Mouse (Mus musculus) large intestine, adult 2 months (tissue): Measurements from ENCODE around the gene Artn. TPM values are rescaled to one million over a fixed set of nuclear protein-coding genes. Genes with fewer than 3 reads are reported as not detected.

ENCODE experiments used
- DNase-seq: peaks from one replicate; pipeline ENCODE4 v3.0.0-alpha.2; 2012; ENCODE audit warnings: low read depth, low spot score
- WGBS: fragments of 180-500 bp; shearing (Covaris S2); methylation state at CpG from one replicate; pipeline ENCODE4 v1.1.7; 2018; 5-methylcytosine and 5-hydroxymethylcytosine counted together
- polyA plus RNA-seq: library from polyadenylated mRNA; depleted of rRNA; stranded (reverse); fragments of >200 nt; gene quantifications from 2 replicates; pipeline ENCODE4 v1.2.3, GENCODE M21; 2012; rRNA removed

Artn gene
- polyA plus RNA-seq, 1 experiment: 1.2 TPM

DNA sequence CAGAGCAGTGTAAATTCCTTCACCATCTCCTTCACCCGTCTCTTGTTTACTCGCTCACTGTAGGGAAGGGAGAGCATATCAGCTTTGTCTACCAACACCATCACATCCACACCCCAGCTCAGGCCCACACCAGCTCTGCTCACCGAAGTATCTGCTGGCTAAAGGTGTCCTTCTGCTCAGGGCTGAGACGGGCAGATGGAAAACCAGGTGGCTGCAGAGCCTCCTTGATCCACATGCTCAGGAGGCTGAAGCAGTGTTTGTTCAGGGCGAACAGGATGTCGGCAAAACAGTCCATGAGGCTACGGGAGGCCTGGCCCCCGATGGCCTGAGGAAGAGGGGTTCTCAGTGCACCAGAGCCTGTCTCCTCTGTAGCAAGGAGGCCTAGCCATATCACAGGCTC lies 35.0 kb downstream of the Artn start:
- no peak for DNase-seq
- 89% methylated on average over 8 of the region's 8 CpGs for WGBS

DNA sequence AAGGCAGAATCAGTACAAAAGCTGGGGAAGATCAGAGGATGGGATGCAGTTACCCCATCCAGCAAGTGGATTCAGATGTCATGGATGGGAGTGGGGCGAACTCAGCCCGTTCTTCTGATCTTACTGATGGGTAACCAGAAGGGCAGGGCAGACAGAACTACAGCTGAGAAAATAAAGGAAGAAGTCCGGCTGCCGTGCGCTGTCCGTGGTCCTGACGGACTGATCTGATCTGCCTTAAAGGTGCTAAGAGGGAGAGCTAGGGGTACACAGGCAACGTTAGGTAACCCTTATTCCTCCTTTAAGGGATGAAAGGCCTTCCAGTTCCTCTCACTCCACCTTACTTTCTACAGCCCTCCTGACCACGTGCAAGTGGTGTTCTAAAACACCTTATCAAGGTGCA lies 36.2 kb downstream of the Artn start:
- WGBS: 9% methylated on average over 9 of the region's 9 CpGs
- no peak for DNase-seq

DNA sequence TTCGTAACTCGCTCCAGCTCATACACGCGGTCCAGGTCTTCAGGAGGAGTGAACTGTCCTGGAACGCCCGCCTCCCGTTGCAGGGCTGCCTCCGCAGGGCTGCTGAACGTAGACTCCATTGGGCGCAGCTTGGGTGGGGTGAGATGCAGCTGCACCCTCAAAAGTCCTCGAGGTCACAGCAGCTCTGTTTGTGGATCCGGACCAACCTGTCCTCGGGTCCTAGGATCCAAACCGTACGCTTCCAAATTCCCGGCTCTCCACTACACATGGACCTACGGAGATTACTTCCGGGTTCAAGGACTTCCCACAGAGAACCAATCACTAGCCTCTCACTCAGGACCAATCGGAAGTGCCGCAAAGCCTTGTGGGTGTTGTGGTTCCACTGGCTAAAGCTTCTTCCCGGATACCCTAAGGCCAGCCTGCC lies 37.8 kb downstream of the Artn start, which contains the start of gene Dph2:
Gene Dph2 (minus strand): TSS at position 295 of the 424 bp plus-strand sequence.
- WGBS: under 1% methylated on average over 21 of the region's 21 CpGs
- DNase-seq: peak; percentile 92

DNA sequence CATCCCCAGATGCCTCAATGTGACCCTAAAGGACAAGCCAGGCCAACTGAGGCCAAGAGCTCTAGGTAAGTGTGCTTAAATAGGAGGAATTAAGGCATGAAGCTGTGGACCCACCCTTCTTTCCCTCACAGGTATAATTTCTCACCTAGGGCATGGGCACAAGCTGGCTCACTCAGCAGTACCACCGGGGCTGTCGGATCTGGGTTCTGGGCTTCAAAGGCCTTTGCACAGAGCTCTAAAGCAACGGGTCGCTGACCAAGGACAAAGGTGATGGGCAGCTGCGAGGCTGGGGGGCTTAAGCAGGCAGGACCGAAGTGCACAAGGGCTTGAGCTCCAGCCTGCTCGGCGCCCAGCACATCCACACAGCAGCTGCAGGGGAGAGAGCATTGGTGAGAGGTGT lies 38.8 kb downstream of the Artn start:
- no peak for DNase-seq
- WGBS: 88% methylated on average over 8 of the region's 8 CpGs

DNA sequence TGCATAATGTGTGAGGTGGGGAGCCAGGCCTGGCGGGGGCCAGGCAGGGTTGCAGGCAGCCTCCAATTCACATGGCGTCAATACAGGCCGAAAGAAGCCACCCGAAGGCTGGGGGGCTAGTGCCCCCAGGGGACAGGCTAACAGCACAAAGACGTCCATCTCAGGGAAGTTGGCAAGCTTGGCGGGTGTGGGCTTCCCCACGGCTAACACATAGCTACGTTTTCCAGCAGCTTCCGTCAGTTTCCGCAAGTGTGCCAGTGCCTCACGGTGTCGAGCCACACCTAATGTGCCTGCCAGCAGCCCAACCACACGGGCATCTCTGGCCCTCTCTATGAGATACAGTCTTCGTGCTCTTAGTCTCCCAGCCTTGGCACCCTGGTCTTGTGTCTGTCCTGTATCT lies 39.5 kb downstream of the Artn start:
- DNase-seq: no peak
- 90% methylated on average over 14 of the region's 14 CpGs for WGBS

DNA sequence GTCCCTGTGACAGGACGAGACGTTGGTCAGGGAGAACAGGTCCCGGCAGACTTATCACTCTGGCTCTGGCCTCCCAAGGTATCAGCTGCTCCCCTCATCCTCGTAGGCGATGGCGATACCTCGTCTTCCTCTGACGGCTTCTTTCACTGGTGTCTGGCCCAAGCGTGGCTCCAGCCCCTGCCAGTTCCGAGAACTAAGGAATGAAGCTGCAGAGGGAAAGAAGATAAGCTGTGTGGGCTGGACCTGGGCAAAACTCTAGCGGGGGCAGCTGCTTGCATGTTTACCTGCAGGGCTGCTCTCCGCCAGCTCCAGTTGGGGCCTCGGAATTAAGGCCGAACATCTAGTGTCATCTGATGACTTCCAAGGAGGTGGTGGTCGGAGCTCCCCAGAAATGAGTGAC lies 40.1 kb downstream of the Artn start:
- 94% methylated on average over 15 of the region's 15 CpGs for WGBS

DNA sequence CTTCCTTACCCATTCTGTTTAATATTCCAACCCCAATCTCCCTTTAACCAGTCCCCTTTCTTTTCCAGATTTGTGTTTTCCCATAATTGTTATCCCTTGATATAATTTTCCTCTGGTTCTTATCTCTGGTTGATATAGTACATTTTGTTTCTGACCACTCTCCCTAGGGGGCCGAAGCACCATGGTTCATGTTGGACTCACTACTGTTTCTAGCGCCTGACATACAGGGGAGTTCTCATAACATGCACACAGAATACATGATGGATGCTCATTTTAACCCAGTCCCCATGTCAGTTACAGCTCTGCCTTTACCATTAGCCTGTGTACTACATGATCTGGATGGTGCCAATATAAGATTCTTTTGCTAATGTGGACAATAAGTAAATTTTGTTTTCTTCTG lies 41.6 kb downstream of the Artn start:
- DNase-seq: no peak
- 84% methylated on average over 2 of the region's 2 CpGs for WGBS

More for the DNA sequence above, 40.1 kb downstream of the Artn start:
- no peak for DNase-seq

DNA sequence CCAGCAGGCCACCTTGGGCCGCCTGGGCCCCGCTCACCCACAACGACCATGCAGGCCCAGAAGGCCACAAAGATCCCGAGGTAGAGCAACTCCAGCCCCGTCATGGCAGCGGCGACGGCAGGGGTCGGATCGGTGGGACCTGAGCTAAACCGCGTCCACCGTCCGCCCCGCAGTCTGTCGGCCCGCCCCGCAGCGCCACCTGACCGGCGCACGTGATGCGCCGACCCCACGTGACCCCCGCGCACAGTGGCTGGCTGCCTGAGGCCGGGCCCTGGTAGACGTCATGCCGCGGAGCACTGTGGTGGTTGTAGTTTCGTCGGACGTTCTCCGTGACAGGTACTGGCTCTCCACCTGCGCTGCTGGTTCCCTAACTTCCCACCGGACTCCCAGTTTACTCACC lies 42.4 kb downstream of the Artn start, which contains the start of gene Atp6v0b:
Gene Atp6v0b (minus strand): TSS at position 201 of the 400 bp plus-strand sequence.
- peak; percentile 83 for DNase-seq
- under 1% methylated on average over 37 of the region's 37 CpGs for WGBS

DNA sequence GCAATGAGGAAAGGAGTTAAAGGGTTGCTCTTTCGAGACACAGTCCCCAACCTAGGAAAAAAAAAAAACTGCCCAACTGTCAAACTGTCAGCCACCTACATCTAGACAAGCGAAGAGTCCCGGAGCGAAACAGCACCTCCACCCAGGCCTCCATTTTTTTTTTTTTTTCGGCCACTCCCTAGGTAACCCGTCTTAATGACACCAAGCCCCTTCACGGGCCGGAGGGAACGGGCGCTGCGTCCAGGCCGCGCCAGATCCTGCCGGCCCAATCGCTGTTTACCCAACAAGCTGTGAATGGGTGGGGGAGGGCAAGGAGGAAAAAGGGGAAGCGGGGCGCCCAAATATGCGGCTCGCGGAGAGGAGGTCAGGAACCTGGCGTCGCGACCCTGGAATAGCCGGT lies 42.9 kb downstream of the Artn start:
- DNase-seq: no peak
- 1% methylated on average over 24 of the region's 24 CpGs for WGBS

DNA sequence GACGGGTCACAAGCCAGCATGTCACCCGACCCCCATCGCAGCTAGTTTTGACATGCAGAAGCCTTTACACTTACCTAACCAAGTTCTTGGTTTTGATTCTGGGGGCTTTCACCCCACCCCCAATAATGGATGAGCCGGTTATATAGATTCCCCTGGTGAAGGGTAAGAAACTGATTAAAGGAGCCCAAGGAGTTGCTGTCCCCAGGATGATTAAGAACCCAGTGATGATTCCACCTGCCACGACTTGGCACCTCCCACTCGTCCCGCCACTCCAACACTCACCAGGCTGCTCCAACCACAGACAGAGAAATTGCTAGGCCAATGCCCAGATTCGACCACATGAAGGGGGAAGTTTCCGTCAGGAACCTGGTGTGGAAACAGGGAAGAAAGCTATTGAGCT lies 43.6 kb downstream of the Artn start:
- no peak for DNase-seq

DNA sequence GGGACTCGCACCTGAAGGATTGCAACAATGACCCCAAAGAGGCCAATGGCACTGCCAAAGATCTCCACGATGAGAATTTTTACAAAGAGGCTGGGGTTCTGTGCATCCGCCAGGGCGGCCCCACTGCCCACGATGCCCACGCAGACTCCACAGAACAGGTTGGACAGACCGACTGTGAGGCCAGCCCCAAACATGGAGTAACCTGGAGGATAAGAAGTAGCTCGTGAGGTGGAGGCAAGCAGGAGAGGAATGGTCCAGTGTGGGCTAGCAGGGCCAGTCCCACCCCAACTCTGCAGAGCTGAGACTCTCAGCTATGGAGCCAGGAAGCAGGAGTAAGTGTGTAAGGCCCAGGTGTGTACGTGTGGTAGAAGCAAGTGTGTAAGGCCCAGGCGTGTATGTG lies 44.5 kb downstream of the Artn start:
- 95% methylated on average over 10 of the region's 10 CpGs for WGBS
- DNase-seq: no peak

More for the DNA sequence above, 43.6 kb downstream of the Artn start:
- 83% methylated on average over 9 of the region's 9 CpGs for WGBS

DNA sequence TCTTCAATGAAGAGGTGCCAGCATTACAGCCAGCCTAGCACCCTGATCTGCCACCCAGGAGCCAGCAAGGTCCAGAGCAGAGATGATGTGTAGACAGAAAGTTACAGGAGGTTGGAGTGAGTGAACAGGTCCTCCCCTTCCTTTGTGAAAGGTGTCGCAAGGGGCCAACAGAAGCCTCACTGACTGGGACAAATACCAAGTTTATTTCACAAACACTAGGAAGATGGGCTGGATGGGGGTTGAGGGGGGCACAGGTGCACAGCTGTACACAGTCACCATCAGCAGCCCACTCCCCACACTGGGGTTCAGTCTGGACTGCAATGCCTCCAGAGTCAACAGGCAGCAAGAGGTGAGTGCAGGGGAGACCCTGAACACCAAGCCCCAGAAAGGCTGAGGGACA lies 45.4 kb downstream of the Artn start:
- 100% methylated on average over 1 of the region's 1 CpGs for WGBS
- DNase-seq: no peak

DNA sequence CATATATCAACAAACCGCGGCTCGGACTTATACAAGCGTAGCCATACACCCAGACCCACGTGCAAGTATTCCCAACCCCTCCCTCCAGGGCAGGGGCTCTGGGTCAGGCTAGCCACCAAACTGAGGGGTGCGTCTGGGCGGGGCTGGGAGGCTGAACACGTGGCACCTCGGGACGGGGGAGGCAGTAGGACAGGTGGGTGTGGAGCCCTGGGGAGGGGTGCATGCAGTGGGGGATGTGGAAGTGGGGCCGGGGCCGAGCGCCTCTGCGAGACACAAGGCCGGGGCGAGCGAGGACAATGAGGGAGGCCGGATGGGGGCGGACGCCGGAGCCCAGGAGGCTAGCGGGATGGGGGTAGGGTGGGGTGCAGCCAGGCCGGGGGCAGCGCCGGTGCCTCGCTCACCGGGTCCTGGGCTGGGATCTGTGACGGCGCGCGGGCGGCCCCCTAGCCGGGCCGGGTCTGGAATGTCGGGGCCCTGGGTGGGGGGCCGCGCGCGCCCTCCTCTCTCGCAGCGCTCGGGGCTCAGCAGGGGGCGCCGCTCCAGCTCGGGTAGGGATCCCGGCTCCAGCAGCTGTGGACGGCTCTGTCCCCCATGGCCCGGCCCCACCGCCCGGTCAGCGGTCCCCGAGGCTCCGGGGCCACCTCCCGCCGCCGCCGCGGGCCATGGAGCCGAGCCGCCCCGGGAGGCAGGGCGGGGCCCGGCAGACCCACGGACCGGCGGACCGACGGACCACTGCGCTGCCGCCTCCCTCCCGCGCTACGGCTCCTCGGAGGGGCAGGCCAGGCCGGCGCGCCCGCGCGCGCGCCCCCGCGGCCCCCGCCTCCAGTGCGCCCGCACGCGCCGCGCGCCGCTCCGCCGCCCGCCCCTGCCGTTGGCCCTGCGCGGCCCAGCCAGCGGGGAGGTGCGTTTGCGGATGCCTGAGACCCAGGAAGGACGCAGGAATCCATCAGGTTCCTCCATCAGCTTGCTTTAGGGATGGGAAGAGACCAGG lies 46.6 kb downstream of the Artn start, which contains the start of gene B4galt2:
Gene B4galt2 (minus strand): TSS at position 787 of the 991 bp plus-strand sequence.
- 3% methylated on average over 95 of the region's 103 CpGs for WGBS

DNA sequence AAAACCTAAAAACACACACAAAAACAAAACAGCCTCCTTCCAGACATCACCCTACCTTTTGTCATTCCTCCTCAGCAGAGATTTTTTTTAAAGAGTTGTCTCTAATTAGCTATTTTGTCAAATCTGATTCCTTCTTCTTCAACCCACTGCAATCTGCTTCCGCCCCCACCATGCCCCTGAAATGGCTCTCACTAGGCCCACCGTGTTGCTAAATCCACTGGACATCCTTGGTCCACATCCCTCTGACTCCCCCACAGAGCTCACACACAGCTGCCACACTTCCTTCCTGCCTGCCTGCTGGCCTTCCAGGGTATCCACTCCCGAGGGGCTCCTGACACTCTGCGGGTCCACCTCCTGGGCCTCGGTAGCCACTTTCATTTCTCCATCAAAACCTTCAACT lies 50.9 kb downstream of the Artn start:
- WGBS: 84% methylated on average over 5 of the region's 5 CpGs
- no peak for DNase-seq

More for the DNA sequence above, 46.6 kb downstream of the Artn start, which contains the start of gene B4galt2:
- no peak for DNase-seq

DNA sequence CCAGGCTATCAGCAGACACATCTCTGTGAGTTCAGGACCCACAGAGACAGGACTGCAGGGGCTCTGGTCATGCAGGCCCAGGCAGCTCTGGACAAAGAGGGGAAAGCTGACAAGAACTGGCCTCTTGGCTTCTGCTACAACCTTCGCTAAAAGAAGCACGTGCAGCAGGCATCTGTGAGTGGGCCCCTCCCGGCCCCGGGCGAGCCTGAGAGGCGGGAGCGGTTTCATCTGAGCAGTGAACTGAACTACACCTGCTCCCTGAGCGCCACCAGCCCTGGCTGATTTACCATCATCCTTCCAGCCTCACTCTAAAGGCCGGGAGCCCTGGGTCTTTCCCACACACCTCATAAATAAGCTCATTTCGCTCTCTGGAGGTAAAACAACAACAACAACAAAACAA lies 51.3 kb downstream of the Artn start:
- 40% methylated on average over 10 of the region's 10 CpGs for WGBS
- DNase-seq: no peak

Other genes starting within 250 kb of the Artn start
- 16.2 and 17.1 TPM in 2 replicates for gene Dmap1, start 247.5 kb downstream of the Artn start, polyA plus RNA-seq
- gene Gm12845, start 205.4 kb downstream of the Artn start, polyA plus RNA-seq: not detected in 2 replicates
- gene Klf17, start 164.1 kb downstream of the Artn start, polyA plus RNA-seq: 0.04 TPM in 2 replicates
- 15.7 and 22.3 TPM in 2 replicates for gene Slc6a9, start 95.3 kb downstream of the Artn start, polyA plus RNA-seq
- gene Ccdc24, start 57.2 kb downstream of the Artn start, polyA plus RNA-seq: 1.3 and 1.6 TPM in 2 replicates
- gene B4galt2, start 46.3 kb downstream of the Artn start, polyA plus RNA-seq: 6.2 and 6.8 TPM in 2 replicates
- 364 and 392 TPM in 2 replicates for gene Atp6v0b, start 42.4 kb downstream of the Artn start, polyA plus RNA-seq
- gene Dph2, start 37.7 kb downstream of the Artn start, polyA plus RNA-seq: 13.4 and 15.2 TPM in 2 replicates
- gene Ipo13, start 14.8 kb downstream of the Artn start, polyA plus RNA-seq: 41.0 and 42.9 TPM in 2 replicates
- 11.1 and 12.2 TPM in 2 replicates for gene St3gal3, start 205.2 kb upstream of the Artn start, polyA plus RNA-seq